Mouse (Mus musculus) neural tube, embryonic 13.5 days (tissue): Measurements from ENCODE around the gene Cmtm2a. TPM values are rescaled to one million over a fixed set of nuclear protein-coding genes. Genes with fewer than 3 reads are reported as not detected.

ENCODE experiments used
- ATAC-seq: fragments of 200-750 bp; cut with Nextera tagmentation; 2 replicates; pipeline ENCODE4 v1.8.0; 2017; ENCODE audit warnings: low read depth, mild to moderate bottlenecking, moderate TSS enrichment, moderate library complexity
- H3K27ac ChIP-seq: fragments of 300-500 bp; sonication (generic); replicated peaks from 2 replicates; pipeline ENCODE4 v1.5.1; 2015; ENCODE audit warnings: moderate library complexity, mild to moderate bottlenecking, inconsistent platforms
- H3K27me3 ChIP-seq: fragments of 300-500 bp; sonication (generic); 2 replicates; pipeline ENCODE4 v1.6.1; 2015; ENCODE audit warnings: mild to moderate bottlenecking, inconsistent platforms
- H3K36me3 ChIP-seq: fragments of 300-500 bp; sonication (generic); 2 replicates; pipeline ENCODE4 v1.6.1; 2015; ENCODE audit warnings: mild to moderate bottlenecking, inconsistent platforms
- H3K4me1 ChIP-seq: fragments of 300-500 bp; sonication (generic); replicated peaks from 2 replicates; pipeline ENCODE4 v1.6.1; 2015; ENCODE audit warnings: inconsistent platforms
- H3K4me2 ChIP-seq: fragments of 300-500 bp; sonication (generic); 2 replicates; pipeline ENCODE4 v1.6.1; 2015; ENCODE audit warnings: inconsistent platforms, mild to moderate bottlenecking, moderate library complexity
- H3K4me3 ChIP-seq: fragments of 300-500 bp; sonication (generic); 2 replicates; pipeline ENCODE4 v1.5.1; 2015; ENCODE audit warnings: mild to moderate bottlenecking, inconsistent platforms
- H3K9ac ChIP-seq: fragments of 300-500 bp; sonication (generic); 2 replicates; pipeline ENCODE4 v1.6.1; 2015; ENCODE audit warnings: moderate library complexity, mild to moderate bottlenecking, inconsistent platforms
- H3K9me3 ChIP-seq: fragments of 300-500 bp; sonication (generic); 2 replicates; pipeline ENCODE4 v1.6.1; 2016; ENCODE audit warnings: inconsistent platforms
- WGBS: fragments of 180-500 bp; shearing (Covaris S2); methylation state at CpG from one replicate; pipeline ENCODE4 v1.1.7; 2015; 5-methylcytosine and 5-hydroxymethylcytosine counted together
- polyA plus RNA-seq: library from polyadenylated mRNA; unstranded; fragments of >200 nt; fragmentation: Nextera tagmentation; extraction: Ambion mirVana; gene quantifications from 2 replicates; pipeline ENCODE4 v1.2.1, GENCODE M21; 2015

The Cmtm2a gene
- polyA plus RNA-seq, 1 experiment from 2014 or later = not detected

- no peaks in the 10 kb centered on the region for H3K27me3 ChIP-seq
- no peak overlapping the region for H3K27ac ChIP-seq
- H3K9me3 ChIP-seq = no peaks in the 10 kb centered on the region
- peaks cover 9% of the 10 kb centered on the region for H3K4me1 ChIP-seq
- H3K9ac ChIP-seq = no peak overlapping the region
- H3K36me3 ChIP-seq = peaks cover 83% of the 10 kb centered on the region
- 79% methylated on average over 12 of the region's 12 CpGs for WGBS
- ATAC-seq = no peak
- no peak overlapping the region for H3K4me2 ChIP-seq
- H3K4me3 ChIP-seq = no peak overlapping the region
Observed at GRCm38 (mm10) chr8:104242038-104242644, 50.8 kb downstream of the Cmtm2a start.

GRCm38 (mm10) chr8:104239418-104239861 is 53.5 kb downstream of the Cmtm2a start:
- Histone ChIP-seq H3K4me1 (no peaks in the 10 kb centered on the region), H3K27me3 (no peaks in the 10 kb centered on the region), H3K27ac (no peak overlapping the region), H3K4me3 (no peak overlapping the region), H3K4me2 (no peak overlapping the region), H3K9me3 (no peaks in the 10 kb centered on the region), H3K9ac (no peak overlapping the region), H3K36me3 (peaks cover 97% of the 10 kb centered on the region)
- 87% methylated on average over 10 of the region's 10 CpGs for WGBS
- no peak for ATAC-seq

GRCm38 (mm10) chr8:104234573-104234972 is 58.4 kb downstream of the Cmtm2a start:
- Histone ChIP-seq H3K4me3 (no peak overlapping the region), H3K27ac (no peak overlapping the region), H3K4me1 (no peaks in the 10 kb centered on the region), H3K36me3 (peaks cover 100% of the 10 kb centered on the region), H3K9ac (no peak overlapping the region), H3K9me3 (no peaks in the 10 kb centered on the region), H3K4me2 (no peak overlapping the region), H3K27me3 (no peaks in the 10 kb centered on the region)
- ATAC-seq = no peak
- 42% methylated on average over 6 of the region's 6 CpGs for WGBS

GRCm38 (mm10) chr8:104232919-104233318 is 60.1 kb downstream of the Cmtm2a start:
- H3K9ac ChIP-seq = no peak overlapping the region
- H3K27me3 ChIP-seq = no peaks in the 10 kb centered on the region
- peaks cover 100% of the 10 kb centered on the region for H3K36me3 ChIP-seq
- WGBS = 97% methylated on average over 5 of the region's 5 CpGs
- no peaks in the 10 kb centered on the region for H3K9me3 ChIP-seq
- no peak overlapping the region for H3K4me2 ChIP-seq
- H3K4me1 ChIP-seq = no peaks in the 10 kb centered on the region
- ATAC-seq = no peak
- no peak overlapping the region for H3K27ac ChIP-seq
- no peak overlapping the region for H3K4me3 ChIP-seq

GRCm38 (mm10) chr8:104232039-104232438 is 60.9 kb downstream of the Cmtm2a start:
- no peak overlapping the region for H3K4me2 ChIP-seq
- ATAC-seq = no peak
- H3K36me3 ChIP-seq = peaks cover 100% of the 10 kb centered on the region
- H3K9ac ChIP-seq = no peak overlapping the region
- WGBS = 93% methylated on average over 4 of the region's 4 CpGs
- H3K27ac ChIP-seq = no peak overlapping the region
- H3K4me3 ChIP-seq = no peak overlapping the region
- no peaks in the 10 kb centered on the region for H3K27me3 ChIP-seq
- no peaks in the 10 kb centered on the region for H3K9me3 ChIP-seq
- H3K4me1 ChIP-seq = no peaks in the 10 kb centered on the region

Other genes starting within 250 kb of the Cmtm2a start
- gene Cdh5, start 191.6 kb downstream of the Cmtm2a start, polyA plus RNA-seq = 18.1 and 18.9 TPM in 2 replicates
- 5.8 and 6.0 TPM in 2 replicates for gene Bean1, start 122.7 kb downstream of the Cmtm2a start, polyA plus RNA-seq
- 43.2 and 43.3 TPM in 2 replicates for gene Tk2, start 44.6 kb downstream of the Cmtm2a start, polyA plus RNA-seq
- 34.9 and 36.4 TPM in 2 replicates for gene Cklf, start 42.3 kb downstream of the Cmtm2a start, polyA plus RNA-seq
- not detected in 2 replicates for gene Gm45711, start 16.9 kb upstream of the Cmtm2a start, polyA plus RNA-seq
- gene Cmtm1, start 17.0 kb upstream of the Cmtm2a start, polyA plus RNA-seq = not detected in 2 replicates
- gene Gm11020, start 28.4 kb upstream of the Cmtm2a start, polyA plus RNA-seq = not detected in 2 replicates
- gene Cmtm2b, start 29.0 kb upstream of the Cmtm2a start, polyA plus RNA-seq = not detected in 2 replicates
- gene Cmtm3, start 46.2 kb upstream of the Cmtm2a start, polyA plus RNA-seq = 54.3 and 60.0 TPM in 2 replicates
- gene Cmtm4, start 102.6 kb upstream of the Cmtm2a start, polyA plus RNA-seq = 1.6 and 1.9 TPM in 2 replicates
- 95.5 and 104 TPM in 2 replicates for gene Dync1li2, start 149.9 kb upstream of the Cmtm2a start, polyA plus RNA-seq
- gene Terb1, start 216.7 kb upstream of the Cmtm2a start, polyA plus RNA-seq = 0.18 and 0.21 TPM in 2 replicates
- gene Nae1, start 241.5 kb upstream of the Cmtm2a start, polyA plus RNA-seq = 108 and 113 TPM in 2 replicates
- gene Car7, start 241.5 kb upstream of the Cmtm2a start, polyA plus RNA-seq = 2.2 and 2.3 TPM in 2 replicates